In genomic region chr3:85551352-85551751, GRCm38 (mm10) we compare ENCODE assay signal across 15 mouse cellular contexts. TPM values are rescaled to one million over a fixed set of nuclear protein-coding genes. Genes with fewer than 3 reads are reported as not detected.
DNase-seq lines count a peak whose midpoint lies in the region; ATAC-seq lines count a peak whose summit lies in the region.
"Had no signal": no experiment of that assay in that cellular context is flagged by ENCODE, and none has a peak within 500 bp of the region (broad histone marks: within the 10 kb centered on the region; RNA-seq: fewer than 3 reads in every experiment).

No protein-coding gene starts in this region.

- no peak for ATAC-seq in heart, embryonic 12.5 days (ENCODE audit: insufficient number of reproducible peaks, low FRiP score)

- no peaks in the 10 kb centered on the region for H3K27me3 ChIP-seq in heart, embryonic 12.5 days (replicated peaks)
- H3K27me3 ChIP-seq: forebrain, embryonic 12.5 days; midbrain, embryonic 12.5 days had no signal

- DNase-seq in heart, adult 11 months: peak; percentile 98
- DNase-seq in left cerebral cortex, postnatal 14 days (ENCODE audit: low spot score in 2 of 2): peak; percentile 34 to 58
- DNase-seq in left cerebral cortex, adult 8-10 months (ENCODE audit: low spot score in 2 of 2): no peak
- DNase-seq in heart, adult 8-10 months (ENCODE audit: low spot score): peak; percentile 61
- DNase-seq in heart, postnatal 25 days (ENCODE audit: low spot score): peak; percentile 26
- DNase-seq in urinary bladder, postnatal 36 days (ENCODE audit: low spot score in 2 of 2): no peak
- no peak for DNase-seq in spleen, postnatal 14 days (ENCODE audit: low spot score in 2 of 2)
- DNase-seq: adrenal gland, postnatal 10 days; cerebellum, postnatal 36 days; kidney, adult 9 months; lung, postnatal 36 days had no signal

- no peak overlapping the region for H3K9ac ChIP-seq in heart, embryonic 12.5 days
- H3K9ac ChIP-seq: forebrain, embryonic 12.5 days; midbrain, embryonic 12.5 days had no signal

- 28% methylated on average over 2 of the region's 2 CpGs for WGBS in heart, embryonic 12.5 days

- H3K36me3 ChIP-seq in heart, embryonic 12.5 days: no peaks in the 10 kb centered on the region
- H3K36me3 ChIP-seq: forebrain, embryonic 12.5 days; hindbrain, embryonic 10.5 days; midbrain, embryonic 12.5 days had no signal

- no peak overlapping the region for H3K4me2 ChIP-seq in heart, embryonic 12.5 days
- H3K4me2 ChIP-seq: forebrain, embryonic 12.5 days; midbrain, embryonic 12.5 days had no signal

- H3K9me3 ChIP-seq in heart, embryonic 12.5 days (replicated peaks): no peaks in the 10 kb centered on the region; the same call in 1 of the 2 replicates
- H3K9me3 ChIP-seq: forebrain, embryonic 12.5 days; hindbrain, embryonic 10.5 days; midbrain, embryonic 12.5 days had no signal

- intact Hi-C loops in left cerebral cortex, postnatal 14 days (cut with DNase I): no loop called here
- intact Hi-C loops in heart, postnatal 25 days (cut with DNase I): loop anchor here (5.0 to 10.0 kb wide), 2 partner anchors 34 to 337 kb away; no protein-coding TSS in a partner anchor

- peaks cover 24% of the 10 kb centered on the region for H3K4me1 ChIP-seq in heart, embryonic 12.5 days (replicated peaks)

- H3K4me3 ChIP-seq in heart, embryonic 12.5 days: no peak overlapping the region
- H3K4me3 ChIP-seq: forebrain, embryonic 12.5 days; hindbrain, embryonic 10.5 days; midbrain, embryonic 12.5 days had no signal

- H3K27ac ChIP-seq in heart, embryonic 12.5 days (ENCODE audit: poor library complexity, severe bottlenecking): no peak overlapping the region
- H3K27ac ChIP-seq: forebrain, embryonic 12.5 days; hindbrain, embryonic 10.5 days; midbrain, embryonic 12.5 days had no signal

RNA-seq across cellular contexts. Expression of gene Gatb, which starts 22.6 kb away (rescaled TPM):
- 37.4 and 41.4 TPM in 2 replicates for polyA plus RNA-seq in heart, embryonic 12.5 days (2016; fragmentation: Nextera tagmentation; extraction: Ambion mirVana)
- 10 to 100 TPM; 19.7 to 21.2 TPM for total RNA-seq in left cerebral cortex, postnatal 14 days (2021)
- total RNA-seq in left cerebral cortex, adult 8-10 months (2022): 10 to 100 TPM; 19.2 to 30.9 (median 24.2) TPM
- 10 to 100 TPM; 50.0 to 58.3 (median 53.4) TPM for total RNA-seq in heart, adult 8-10 months (2022)
- 10 to 100 TPM; 34.6 to 39.7 TPM for total RNA-seq in heart, postnatal 25 days (2021)

Comparison
In these comparisons a context has a peak if more than half of its experiments do, and no peak if none do; other contexts are left out.
1. DNase-seq: peak in heart, adult 11 months (single experiment), left cerebral cortex, postnatal 14 days (2 of 2), heart, adult 8-10 months (single experiment) and heart, postnatal 25 days (single experiment); none in left cerebral cortex, adult 8-10 months (0 of 2), urinary bladder, postnatal 36 days (0 of 2) and spleen, postnatal 14 days (0 of 2).